Mouse (Mus musculus): ENCODE data around the gene Krtap1-5. TPM values are rescaled to one million over a fixed set of nuclear protein-coding genes. Genes with fewer than 3 reads are reported as not detected.

The Krtap1-5 gene
- polyA plus RNA-seq, 1 experiment: not detected

DNA sequence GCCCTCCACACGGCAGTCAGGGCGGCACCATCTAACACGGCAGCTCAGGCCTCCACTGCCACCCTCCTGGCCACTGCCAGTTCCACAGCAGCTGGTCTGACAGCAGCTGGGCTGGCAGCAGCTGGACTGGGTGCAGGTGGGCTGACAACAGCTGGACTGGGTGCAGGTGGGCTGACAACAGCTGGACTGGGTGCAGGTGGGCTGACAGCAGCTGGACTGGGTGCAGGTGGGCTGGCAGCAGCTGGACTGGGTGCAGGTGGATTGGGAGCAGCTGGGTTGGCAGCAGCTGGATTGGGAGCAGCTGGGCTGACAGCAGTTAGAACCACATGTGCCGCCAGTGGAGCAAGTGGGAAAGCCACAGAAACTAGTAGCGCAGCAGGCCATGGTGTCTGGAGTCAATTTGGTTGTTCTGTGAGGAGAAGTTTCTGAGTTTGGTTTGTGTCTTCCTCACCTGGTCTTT, 2.5 kb upstream of the Krtap1-5 start, which contains the start of gene Krtap1-4:
Krtap1-4 (minus strand) TSS at position 410 of the 460 bp plus-strand sequence.
- no peak for DNase-seq
- no peaks in the 10 kb centered on the region for H3K4me1 ChIP-seq (ENCODE audit: control insufficient read depth, insufficient read depth, low read length)
- WGBS: 75% methylated on average over 5 of the region's 5 CpGs
- TF ChIP-seq CTCF (IDR thresholded peaks at IDR 0.05; ENCODE audit: insufficient read depth, low read length): no peak
- no peak for TF ChIP-seq POLR2A (IDR thresholded peaks at IDR 0.05; ENCODE audit: borderline replicate concordance, extremely low read depth, low read depth, low read length)
- H3K4me3 ChIP-seq (replicated peaks; ENCODE audit: extremely low read depth, low read depth, low read length): no peak within 1 kb of the TSS

DNA sequence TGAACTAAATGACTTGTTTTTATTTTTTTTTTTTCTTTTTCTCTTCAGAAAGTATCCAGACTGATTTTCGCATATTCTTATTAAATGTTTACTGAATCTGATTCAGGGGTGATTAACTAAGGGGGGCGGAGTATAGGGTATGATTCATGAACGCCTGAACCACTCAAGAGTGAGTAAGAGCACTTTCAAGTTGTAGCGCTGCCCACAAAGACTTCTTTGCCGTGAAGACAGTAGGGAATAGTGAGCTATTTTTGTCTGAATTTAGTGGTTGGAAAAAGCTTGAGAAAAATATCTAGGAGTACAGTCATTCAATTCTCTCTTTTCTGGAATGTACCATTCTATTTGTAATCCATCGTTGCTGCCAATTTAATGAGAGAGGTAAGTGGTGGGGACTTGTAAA, 748 bp upstream of the Krtap1-5 start:
- no peak overlapping the region for H3K4me3 ChIP-seq (replicated peaks; ENCODE audit: extremely low read depth, low read depth, low read length)
- TF ChIP-seq CTCF (IDR thresholded peaks at IDR 0.05; ENCODE audit: insufficient read depth, low read length) (no peak), POLR2A (IDR thresholded peaks at IDR 0.05; ENCODE audit: borderline replicate concordance, extremely low read depth, low read depth, low read length) (no peak)
- no peak for DNase-seq
- H3K4me1 ChIP-seq (ENCODE audit: control insufficient read depth, insufficient read depth, low read length): no peaks in the 10 kb centered on the region
- WGBS: 69% methylated on average over 6 of the region's 6 CpGs

DNA sequence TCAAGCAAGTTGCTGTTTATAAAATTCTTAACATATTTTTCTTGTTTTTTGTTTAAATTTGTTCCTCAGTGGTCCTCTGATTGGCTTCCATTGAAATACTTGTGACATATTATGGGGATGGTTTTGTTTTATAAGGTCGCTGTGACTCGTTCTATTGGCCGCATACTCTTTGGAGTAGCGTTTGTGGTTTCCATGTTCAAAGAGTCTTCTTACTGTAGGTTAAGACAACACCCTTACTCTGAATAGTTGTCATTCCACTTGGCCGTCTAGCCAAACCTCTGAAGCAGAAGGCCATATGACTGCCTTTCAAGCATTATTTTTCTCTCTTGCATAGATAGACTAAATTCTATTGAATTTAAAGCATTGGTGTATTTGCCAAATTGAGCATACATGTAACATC, 235 bp upstream of the Krtap1-5 start:
- H3K4me3 ChIP-seq (replicated peaks; ENCODE audit: extremely low read depth, low read depth, low read length): no peak overlapping the region
- H3K4me1 ChIP-seq (ENCODE audit: control insufficient read depth, insufficient read depth, low read length): no peaks in the 10 kb centered on the region
- DNase-seq: no peak
- TF ChIP-seq POLR2A (IDR thresholded peaks at IDR 0.05; ENCODE audit: borderline replicate concordance, extremely low read depth, low read depth, low read length) (no peak), CTCF (IDR thresholded peaks at IDR 0.05; ENCODE audit: insufficient read depth, low read length) (no peak)
- WGBS: 79% methylated on average over 5 of the region's 5 CpGs

DNA sequence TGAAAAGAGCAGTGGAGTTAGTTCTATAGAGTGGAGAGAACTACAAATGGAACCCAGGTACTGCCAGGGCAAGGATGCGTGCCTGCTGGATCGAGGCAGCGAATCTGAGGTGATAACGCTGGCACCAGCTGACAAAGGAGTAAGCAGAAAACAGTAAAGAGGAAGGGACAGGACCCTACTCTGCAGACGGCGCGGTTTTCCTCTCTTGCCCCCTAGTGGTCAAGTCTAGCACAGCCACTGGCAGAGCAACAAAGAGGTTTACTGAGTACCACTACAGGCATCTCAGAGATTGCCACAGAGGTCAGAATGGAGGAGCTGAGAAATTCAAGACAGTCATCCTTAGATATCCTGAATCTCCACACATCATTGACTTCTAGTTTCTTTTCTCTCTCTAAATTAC, 6.7 kb downstream of the Krtap1-5 start:
- Histone ChIP-seq H3K4me1 (ENCODE audit: control insufficient read depth, insufficient read depth, low read length) (no peaks in the 10 kb centered on the region), H3K4me3 (replicated peaks; ENCODE audit: extremely low read depth, low read depth, low read length) (no peak overlapping the region)
- 0% methylated on average over 7 of the region's 7 CpGs for WGBS
- DNase-seq: peak; percentile 72
- TF ChIP-seq POLR2A (IDR thresholded peaks at IDR 0.05; ENCODE audit: borderline replicate concordance, extremely low read depth, low read depth, low read length) (no peak), CTCF (IDR thresholded peaks at IDR 0.05; ENCODE audit: insufficient read depth, low read length) (peak; percentile 71)

GRCm38 (mm10) chr11:99573164-99573563, 7.7 kb downstream of the Krtap1-5 start:
- 68% methylated on average over 4 of the region's 4 CpGs for WGBS
- no peak overlapping the region for H3K4me3 ChIP-seq (replicated peaks; ENCODE audit: extremely low read depth, low read depth, low read length)

GRCm38 (mm10) chr11:99566530-99566929, 14.3 kb downstream of the Krtap1-5 start, which contains the start of gene Krtap3-1:
Krtap3-1 (minus strand) TSS chr11:99566630.
- no peak for DNase-seq
- TF ChIP-seq POLR2A (IDR thresholded peaks at IDR 0.05; ENCODE audit: borderline replicate concordance, extremely low read depth, low read depth, low read length) (no peak), CTCF (IDR thresholded peaks at IDR 0.05; ENCODE audit: insufficient read depth, low read length) (no peak)
- WGBS: 95% methylated on average over 7 of the region's 7 CpGs
- Histone ChIP-seq H3K4me1 (ENCODE audit: control insufficient read depth, insufficient read depth, low read length) (no peaks in the 10 kb centered on the region), H3K4me3 (replicated peaks; ENCODE audit: extremely low read depth, low read depth, low read length) (no peak within 1 kb of the TSS)

More at GRCm38 (mm10) chr11:99573164-99573563, 7.7 kb downstream of the Krtap1-5 start:
- TF ChIP-seq CTCF (IDR thresholded peaks at IDR 0.05; ENCODE audit: insufficient read depth, low read length) (no peak), POLR2A (IDR thresholded peaks at IDR 0.05; ENCODE audit: borderline replicate concordance, extremely low read depth, low read depth, low read length) (no peak)
- H3K4me1 ChIP-seq (ENCODE audit: control insufficient read depth, insufficient read depth, low read length): no peaks in the 10 kb centered on the region
- DNase-seq: no peak

GRCm38 (mm10) chr11:99562580-99562979, 18.2 kb downstream of the Krtap1-5 start:
- DNase-seq: no peak
- no peaks in the 10 kb centered on the region for H3K4me1 ChIP-seq (ENCODE audit: control insufficient read depth, insufficient read depth, low read length)
- H3K4me3 ChIP-seq (replicated peaks; ENCODE audit: extremely low read depth, low read depth, low read length): no peak overlapping the region
- TF ChIP-seq POLR2A (IDR thresholded peaks at IDR 0.05; ENCODE audit: borderline replicate concordance, extremely low read depth, low read depth, low read length) (no peak), CTCF (IDR thresholded peaks at IDR 0.05; ENCODE audit: insufficient read depth, low read length) (no peak)
- WGBS: 76% methylated on average over 6 of the region's 6 CpGs

GRCm38 (mm10) chr11:99559366-99559765, 21.4 kb downstream of the Krtap1-5 start, which contains the start of gene Gm11939:
Gm11939 (minus strand) TSS chr11:99559466.
- no peak for TF ChIP-seq CTCF (IDR thresholded peaks at IDR 0.05; ENCODE audit: insufficient read depth, low read length)
- no peak for TF ChIP-seq POLR2A (IDR thresholded peaks at IDR 0.05; ENCODE audit: borderline replicate concordance, extremely low read depth, low read depth, low read length)
- WGBS: 80% methylated on average over 9 of the region's 9 CpGs
- H3K4me1 ChIP-seq (ENCODE audit: control insufficient read depth, insufficient read depth, low read length): no peaks in the 10 kb centered on the region
- H3K4me3 ChIP-seq (replicated peaks; ENCODE audit: extremely low read depth, low read depth, low read length): no peak within 1 kb of the TSS
- no peak for DNase-seq

DNA sequence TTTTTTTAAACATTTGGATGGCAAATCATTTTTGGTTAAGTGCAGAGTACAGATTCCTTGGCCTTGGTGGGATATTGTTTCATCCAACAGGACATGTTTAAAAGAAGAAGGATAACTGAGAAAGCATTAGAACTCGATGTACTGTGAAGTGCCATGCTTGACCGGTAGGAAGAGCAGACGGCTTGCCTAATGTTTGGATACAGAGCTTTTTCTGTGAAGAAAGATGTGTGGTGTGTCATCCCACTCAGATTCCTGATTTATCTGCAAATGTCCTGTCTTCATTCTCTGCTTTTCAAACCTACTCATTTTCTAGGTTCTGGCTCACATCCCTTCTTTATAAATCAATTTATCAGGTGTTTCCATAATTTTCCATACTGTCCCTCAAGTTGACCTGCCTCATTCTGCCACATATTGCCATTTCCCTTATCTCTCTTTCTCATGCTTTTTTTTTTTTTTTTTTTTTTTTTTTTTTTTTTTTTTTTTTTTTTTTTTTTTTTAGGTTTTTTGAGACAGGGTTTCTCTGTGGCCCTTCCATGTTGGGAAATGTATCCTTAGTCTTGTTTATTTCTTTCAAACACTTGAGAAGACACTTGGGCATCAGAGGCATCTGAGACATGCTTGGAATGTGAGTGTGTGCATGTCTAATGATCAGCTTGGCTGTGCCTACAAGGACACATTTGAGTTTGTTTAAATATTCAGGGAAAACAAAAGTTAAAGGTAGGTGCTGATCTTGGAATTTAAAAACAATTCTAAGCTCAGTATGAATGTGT, 22.7 kb downstream of the Krtap1-5 start:
- TF ChIP-seq POLR2A (IDR thresholded peaks at IDR 0.05; ENCODE audit: borderline replicate concordance, extremely low read depth, low read depth, low read length): no peak
- no peak for TF ChIP-seq CTCF (IDR thresholded peaks at IDR 0.05; ENCODE audit: insufficient read depth, low read length)
- no peak overlapping the region for H3K4me3 ChIP-seq (replicated peaks; ENCODE audit: extremely low read depth, low read depth, low read length)
- no peaks in the 10 kb centered on the region for H3K4me1 ChIP-seq (ENCODE audit: control insufficient read depth, insufficient read depth, low read length)
- 60% methylated on average over 3 of the region's 3 CpGs for WGBS
- DNase-seq: no peak

GRCm38 (mm10) chr11:99556753-99557152, 24.1 kb downstream of the Krtap1-5 start, which contains the start of gene Krtap3-2:
Krtap3-2 (minus strand) TSS chr11:99556853.
- no peak for TF ChIP-seq CTCF (IDR thresholded peaks at IDR 0.05; ENCODE audit: insufficient read depth, low read length)
- TF ChIP-seq POLR2A (IDR thresholded peaks at IDR 0.05; ENCODE audit: borderline replicate concordance, extremely low read depth, low read depth, low read length): no peak
- H3K4me1 ChIP-seq (ENCODE audit: control insufficient read depth, insufficient read depth, low read length): no peaks in the 10 kb centered on the region
- 66% methylated on average over 2 of the region's 2 CpGs for WGBS
- H3K4me3 ChIP-seq (replicated peaks; ENCODE audit: extremely low read depth, low read depth, low read length): no peak within 1 kb of the TSS
- no peak for DNase-seq
